Mouse (Mus musculus) neural tube, embryonic 14.5 days (tissue): ENCODE data around the gene Vpreb1. TPM values are rescaled to one million over a fixed set of nuclear protein-coding genes. Genes with fewer than 3 reads are reported as not detected.

Source experiments
- ATAC-seq: fragments of 200-750 bp; cut with Nextera tagmentation; 2 replicates; pipeline ENCODE4 v1.8.0; 2017; ENCODE audit warnings: low read depth, mild to moderate bottlenecking, moderate TSS enrichment, moderate library complexity
- H3K27ac ChIP-seq: fragments of 300-500 bp; sonication (generic); 2 replicates; pipeline ENCODE4 v1.5.1; 2014; ENCODE audit warnings: low read depth, mild to moderate bottlenecking, control low read depth, low read length, moderate library complexity, mixed read lengths
- H3K27me3 ChIP-seq: fragments of 300-500 bp; sonication (generic); 2 replicates; pipeline ENCODE4 v1.6.1; 2014; ENCODE audit warnings: low read length; ENCODE audit not compliant: control insufficient read depth, insufficient read depth
- H3K36me3 ChIP-seq: fragments of 300-500 bp; sonication (generic); 2 replicates; pipeline ENCODE4 v1.6.1; 2014; ENCODE audit warnings: low read length, mixed read lengths; ENCODE audit not compliant: control insufficient read depth, insufficient read depth
- H3K4me1 ChIP-seq: fragments of 300-500 bp; sonication (generic); 2 replicates; pipeline ENCODE4 v1.6.1; 2014; ENCODE audit warnings: low read length; ENCODE audit not compliant: control insufficient read depth, insufficient read depth
- H3K4me2 ChIP-seq: fragments of 300-500 bp; sonication (generic); 2 replicates; pipeline ENCODE4 v1.6.1; 2014; ENCODE audit warnings: mild to moderate bottlenecking, low read depth, low read length, control low read depth
- H3K4me3 ChIP-seq: fragments of 300-500 bp; sonication (generic); 2 replicates; pipeline ENCODE4 v1.5.1; 2014; ENCODE audit warnings: low read depth, low read length, control low read depth, mixed read lengths
- H3K9ac ChIP-seq: fragments of 300-500 bp; sonication (generic); replicated peaks from 2 replicates; pipeline ENCODE4 v1.6.1; 2014; ENCODE audit warnings: low read depth, mild to moderate bottlenecking, control low read depth, low read length, mixed read lengths
- H3K9me3 ChIP-seq: fragments of 300-500 bp; sonication (generic); 2 replicates; pipeline ENCODE4 v1.6.1; 2016; ENCODE audit warnings: low read length; ENCODE audit not compliant: control insufficient read depth
- WGBS: fragments of 180-500 bp; shearing (Covaris S2); extraction: QIAGEN DNeasy Blood & Tissue Kit; methylation state at CpG from one replicate; pipeline ENCODE4 v1.1.7; 2014; 5-methylcytosine and 5-hydroxymethylcytosine counted together
- polyA plus RNA-seq: library from polyadenylated mRNA; unstranded; fragments of >200 nt; fragmentation: Nextera tagmentation; extraction: Ambion mirVana; gene quantifications from 2 replicates; pipeline ENCODE4 v1.2.1, GENCODE M21; 2014

Gene Vpreb1
- polyA plus RNA-seq = 1.4 TPM in 1 of 2 replicates, not detected in the other

- Histone ChIP-seq H3K4me1 (peaks cover 7% of the 10 kb centered on the region), H3K27me3 (no peaks in the 10 kb centered on the region), H3K9me3 (no peaks in the 10 kb centered on the region), H3K27ac (peak within 1 kb of the TSS; percentile 88), H3K9ac (peak within 1 kb of the TSS; percentile 76), H3K36me3 (0 out of 2 replicates have a peak, but pooled peaks cover 2% of the 10 kb centered on the region), H3K4me3 (peak within 1 kb of the TSS; percentile 52), H3K4me2 (peak within 1 kb of the TSS; percentile 64)
- peak; percentile 97 for ATAC-seq
- under 1% methylated on average over 49 of the region's 49 CpGs for WGBS
These were observed at the start of gene Vpreb1, which contains the start of gene Top3b for GRCm38 (mm10) chr16:16870617-16871331. Gene Vpreb1, minus strand, starts transcription at chr16:16870843. Gene Top3b, plus strand, starts transcription at chr16:16870736.

GRCm38 (mm10) chr16:16918441-16919117, 47.9 kb upstream of the Vpreb1 start:
- Histone ChIP-seq H3K9me3 (no peaks in the 10 kb centered on the region), H3K4me3 (no peak overlapping the region), H3K36me3 (peaks cover 62% of the 10 kb centered on the region), H3K4me1 (no peaks in the 10 kb centered on the region), H3K27ac (no peak overlapping the region), H3K9ac (no peak overlapping the region), H3K27me3 (no peaks in the 10 kb centered on the region), H3K4me2 (no peak overlapping the region)
- WGBS = 92% methylated on average over 7 of the region's 7 CpGs
- ATAC-seq = no peak

GRCm38 (mm10) chr16:16913440-16913839, 42.8 kb upstream of the Vpreb1 start:
- Histone ChIP-seq H3K36me3 (peaks cover 53% of the 10 kb centered on the region), H3K27me3 (no peaks in the 10 kb centered on the region), H3K4me3 (no peak overlapping the region), H3K4me2 (no peak overlapping the region), H3K9me3 (no peaks in the 10 kb centered on the region), H3K27ac (no peak overlapping the region), H3K4me1 (peaks cover 4% of the 10 kb centered on the region), H3K9ac (no peak overlapping the region)
- 74% methylated on average over 1 of the region's 1 CpGs for whole genome bisulfite sequencing
- no peak for ATAC-seq

- no peak overlapping the region for H3K9ac ChIP-seq
- ATAC-seq = peak; percentile 96
- H3K4me1 ChIP-seq = peaks cover 4% of the 10 kb centered on the region
- no peak overlapping the region for H3K4me2 ChIP-seq
- WGBS = 27% methylated on average over 13 of the region's 13 CpGs
- H3K27me3 ChIP-seq = no peaks in the 10 kb centered on the region
- peaks cover 40% of the 10 kb centered on the region for H3K36me3 ChIP-seq
- peak overlapping the region; percentile 65 for H3K27ac ChIP-seq
- H3K4me3 ChIP-seq = no peak overlapping the region
- no peaks in the 10 kb centered on the region for H3K9me3 ChIP-seq
These were observed 41.3 kb upstream of the Vpreb1 start for GRCm38 (mm10) chr16:16911641-16912597.

- Histone ChIP-seq H3K36me3 (peaks cover 23% of the 10 kb centered on the region), H3K4me1 (peaks cover 4% of the 10 kb centered on the region), H3K4me2 (no peak overlapping the region), H3K27me3 (no peaks in the 10 kb centered on the region), H3K9ac (no peak overlapping the region), H3K9me3 (no peaks in the 10 kb centered on the region), H3K27ac (no peak overlapping the region), H3K4me3 (no peak overlapping the region)
- ATAC-seq = no peak
- 79% methylated on average over 6 of the region's 6 CpGs for WGBS
These were observed 37.2 kb upstream of the Vpreb1 start for GRCm38 (mm10) chr16:16907799-16908198.

GRCm38 (mm10) chr16:16903188-16903587, 32.5 kb upstream of the Vpreb1 start:
- ATAC-seq = no peak
- Histone ChIP-seq H3K36me3 (peaks cover 9% of the 10 kb centered on the region; the same call in 1 of the 2 replicates), H3K27me3 (no peaks in the 10 kb centered on the region), H3K9ac (no peak overlapping the region), H3K4me2 (no peak overlapping the region), H3K9me3 (no peaks in the 10 kb centered on the region), H3K4me3 (no peak overlapping the region), H3K4me1 (no peaks in the 10 kb centered on the region), H3K27ac (no peak overlapping the region)
- WGBS = 88% methylated on average over 5 of the region's 5 CpGs

- H3K4me3 ChIP-seq = no peak overlapping the region
These were observed 31.7 kb upstream of the Vpreb1 start for GRCm38 (mm10) chr16:16902329-16902728.

GRCm38 (mm10) chr16:16897056-16897584, 26.5 kb upstream of the Vpreb1 start:
- WGBS = 26% methylated on average over 10 of the region's 10 CpGs
- peak overlapping the region; percentile 70 for H3K27ac ChIP-seq

More at GRCm38 (mm10) chr16:16902329-16902728, 31.7 kb upstream of the Vpreb1 start:
- Histone ChIP-seq H3K27ac (no peak overlapping the region), H3K27me3 (no peaks in the 10 kb centered on the region), H3K9ac (no peak overlapping the region), H3K36me3 (peaks cover 9% of the 10 kb centered on the region; the same call in 1 of the 2 replicates), H3K4me1 (peaks cover 4% of the 10 kb centered on the region), H3K4me2 (no peak overlapping the region), H3K9me3 (no peaks in the 10 kb centered on the region)
- no peak for ATAC-seq
- 84% methylated on average over 4 of the region's 4 CpGs for WGBS

More at GRCm38 (mm10) chr16:16897056-16897584, 26.5 kb upstream of the Vpreb1 start:
- Histone ChIP-seq H3K27me3 (no peaks in the 10 kb centered on the region), H3K9me3 (no peaks in the 10 kb centered on the region), H3K36me3 (peaks cover under 1% of the 10 kb centered on the region; the same call in 1 of the 2 replicates), H3K4me2 (peak overlapping the region; percentile 95), H3K9ac (peak overlapping the region; percentile 53), H3K4me3 (peak overlapping the region; percentile 51), H3K4me1 (peaks cover 10% of the 10 kb centered on the region)
- no peak; the same call in 1 of the 2 replicates for ATAC-seq
